1 mouse cellular context compared by ENCODE assay signal in the genomic region with DNA sequence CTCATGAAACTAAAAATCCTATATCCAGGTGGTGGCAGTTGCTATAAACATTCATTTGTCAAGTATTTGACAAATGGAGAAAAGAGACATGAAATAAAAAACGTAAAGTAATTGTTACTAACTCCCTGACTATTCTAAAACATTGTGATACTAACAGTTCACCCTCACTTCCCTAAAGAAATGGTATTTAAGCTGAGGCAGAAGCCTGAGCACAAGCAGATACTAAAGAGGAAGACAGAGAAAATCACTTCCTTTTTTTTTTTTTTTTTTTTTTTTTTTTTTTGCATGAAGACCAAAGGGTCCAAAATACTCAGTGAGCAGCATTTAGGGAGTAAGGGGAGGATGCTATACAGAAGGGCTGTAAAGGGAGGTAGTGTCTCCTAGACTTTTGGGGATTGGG.
A peak's percentile ranks its signal among the peaks of the same experiment; 100 is the strongest.
TF ChIP-seq lines count a peak whose summit lies in the region.

No protein-coding gene starts in this region.

TF ChIP-seq in MEL, 35 proteins besides CTCF, POLR2A, EP300 and RAD21 (continued from another document):
- TF ChIP-seq MXI1 (IDR thresholded peaks at IDR 0.05; ENCODE audit: low read depth, low read length) (no peak; the same call in 1 of the 2 replicates), POLR2AphosphoS5 (IDR thresholded peaks at IDR 0.05; ENCODE audit: borderline replicate concordance, low read depth, low read length) (no peak), ZMIZ1 (IDR thresholded peaks at IDR 0.05; ENCODE audit: low read depth, low read length) (no peak), SIN3A (IDR thresholded peaks at IDR 0.05; ENCODE audit: low read length) (peak; percentile 79), MYC (IDR thresholded peaks at IDR 0.05; ENCODE audit: low read depth, low read length) (peak; percentile 91), ZNF384 (IDR thresholded peaks at IDR 0.05; ENCODE audit: low read depth, low read length) (peak; percentile 100), MAFK (IDR thresholded peaks at IDR 0.05; ENCODE audit: borderline replicate concordance, low read depth, low read length) (no peak), ZC3H11A (IDR thresholded peaks at IDR 0.05; ENCODE audit: low read depth, low read length) (no peak)
